ENCODE assay signal across 8 mouse cellular contexts in genomic region chr3:108653710-108654379, GRCm38 (mm10). TPM values are rescaled to one million over a fixed set of nuclear protein-coding genes. Genes with fewer than 3 reads are reported as not detected.
DNase-seq lines count a peak whose midpoint lies in the region; ATAC-seq and TF ChIP-seq lines count a peak whose summit lies in the region.

TSS of gene Clcc1 (plus strand) at chr3:108653913.

- peak within 1 kb of the TSS; percentile 89 for H3K4me3 ChIP-seq in E14TG2a.4 (replicated peaks; ENCODE audit: low read length)
- H3K4me3 ChIP-seq in forebrain, embryonic 12.5 days (replicated peaks) = peak within 1 kb of the TSS; percentile 85
- peak within 1 kb of the TSS; percentile 99 for H3K4me3 ChIP-seq in heart, postnatal 0 days (ENCODE audit: low read depth, low read length)
- peak within 1 kb of the TSS; percentile 89 for H3K4me3 ChIP-seq in liver, embryonic 16.5 days (ENCODE audit: low read depth, low read length)
- H3K4me3 ChIP-seq in neural tube, embryonic 13.5 days = peak within 1 kb of the TSS; percentile 76
- peak within 1 kb of the TSS; percentile 100 for H3K4me3 ChIP-seq in testis, adult 2 months (ENCODE audit: control insufficient read depth, low read depth, low read length)

- H3K4me2 ChIP-seq in forebrain, embryonic 12.5 days = peak within 1 kb of the TSS; percentile 63
- peak within 1 kb of the TSS; percentile 74 for H3K4me2 ChIP-seq in heart, postnatal 0 days (ENCODE audit: low read depth, low read length)
- H3K4me2 ChIP-seq in liver, embryonic 16.5 days (ENCODE audit: low read depth, low read length) = peak within 1 kb of the TSS; percentile 84
- peak within 1 kb of the TSS; percentile 62 for H3K4me2 ChIP-seq in neural tube, embryonic 13.5 days

- H3K4me1 ChIP-seq in E14TG2a.4 (replicated peaks; ENCODE audit: low read depth, low read length) = peaks cover 25% of the 10 kb centered on the region
- peaks cover 18% of the 10 kb centered on the region for H3K4me1 ChIP-seq in forebrain, embryonic 12.5 days
- peaks cover 10% of the 10 kb centered on the region; the same call in 1 of the 2 replicates for H3K4me1 ChIP-seq in heart, postnatal 0 days (ENCODE audit: control insufficient read depth, insufficient read depth)
- peaks cover 17% of the 10 kb centered on the region for H3K4me1 ChIP-seq in liver, embryonic 16.5 days (ENCODE audit: control insufficient read depth, low read depth, low read length)
- peaks cover 14% of the 10 kb centered on the region for H3K4me1 ChIP-seq in neural tube, embryonic 13.5 days (replicated peaks)
- H3K4me1 ChIP-seq in testis, adult 2 months (ENCODE audit: control insufficient read depth, insufficient read depth, low read length) = peaks cover 11% of the 10 kb centered on the region

- H3K27ac ChIP-seq in forebrain, embryonic 12.5 days = peak within 1 kb of the TSS; percentile 86
- H3K27ac ChIP-seq in heart, postnatal 0 days (ENCODE audit: low read depth) = peak within 1 kb of the TSS; percentile 91
- H3K27ac ChIP-seq in liver, embryonic 16.5 days (ENCODE audit: low read length) = peak within 1 kb of the TSS; percentile 81
- H3K27ac ChIP-seq in neural tube, embryonic 13.5 days (replicated peaks) = peak within 1 kb of the TSS; percentile 90
- peak within 1 kb of the TSS; percentile 90 for H3K27ac ChIP-seq in testis, adult 2 months (ENCODE audit: control insufficient read depth, insufficient read depth, low read depth, low read length)

- peak; percentile 88 for DNase-seq in c-Kit-positive CD71-positive TER-119-positive erythroid progenitor cells, embryonic 14.5 days (ENCODE audit: low spot score)
- DNase-seq in heart, postnatal 0 days (ENCODE audit: low spot score) = peak; percentile 94
- DNase-seq in kidney, postnatal 4 days = peak; percentile 96 to 98

- no peaks in the 10 kb centered on the region for H3K9me3 ChIP-seq in E14TG2a.4 (ENCODE audit: low read length)
- H3K9me3 ChIP-seq in forebrain, embryonic 12.5 days = no peaks in the 10 kb centered on the region
- H3K9me3 ChIP-seq in heart, postnatal 0 days (replicated peaks; ENCODE audit: control insufficient read depth, low read length) = no peaks in the 10 kb centered on the region
- no peaks in the 10 kb centered on the region for H3K9me3 ChIP-seq in liver, embryonic 16.5 days (replicated peaks; ENCODE audit: control insufficient read depth, low read length)
- H3K9me3 ChIP-seq in neural tube, embryonic 13.5 days = no peaks in the 10 kb centered on the region

- no peak for TF ChIP-seq CTCF in E14TG2a.4 (conservative IDR thresholded peaks at IDR 0.05; ENCODE audit: low read length)
- TF ChIP-seq CTCF in heart, postnatal 0 days (IDR thresholded peaks at IDR 0.05; ENCODE audit: low read depth) = no peak
- TF ChIP-seq CTCF in testis, adult 2 months (IDR thresholded peaks at IDR 0.05; ENCODE audit: control insufficient read depth, insufficient read depth, insufficient replicate concordance, low read depth, low read length) = no peak

- peak; percentile 99 for ATAC-seq in forebrain, embryonic 12.5 days (ENCODE audit: low FRiP score)
- ATAC-seq in heart, postnatal 0 days (ENCODE audit: insufficient read depth, low read depth) = peak; percentile 98
- peak; percentile 99 for ATAC-seq in liver, embryonic 16.5 days (ENCODE audit: low read depth)
- peak; percentile 97 for ATAC-seq in neural tube, embryonic 13.5 days (ENCODE audit: low read depth)

- under 1% methylated on average over 57 of the region's 57 CpGs for WGBS in forebrain, embryonic 12.5 days
- under 1% methylated on average over 57 of the region's 57 CpGs for WGBS in heart, postnatal 0 days
- WGBS in liver, embryonic 16.5 days (ENCODE audit: insufficient replicate concordance) = under 1% methylated on average over 57 of the region's 57 CpGs
- WGBS in neural tube, embryonic 13.5 days = under 1% methylated on average over 57 of the region's 57 CpGs

- peak; percentile 96 for TF ChIP-seq POLR2A in testis, adult 2 months (IDR thresholded peaks at IDR 0.05; ENCODE audit: control insufficient read depth, low read depth, low read length)

- no peaks in the 10 kb centered on the region for H3K27me3 ChIP-seq in E14TG2a.4 (ENCODE audit: insufficient read depth, low read length)
- H3K27me3 ChIP-seq in forebrain, embryonic 12.5 days = no peaks in the 10 kb centered on the region
- no peaks in the 10 kb centered on the region for H3K27me3 ChIP-seq in heart, postnatal 0 days (ENCODE audit: control insufficient read depth, insufficient read depth, low read length)
- H3K27me3 ChIP-seq in liver, embryonic 16.5 days (ENCODE audit: control insufficient read depth, insufficient read depth, low read depth, low read length) = no peaks in the 10 kb centered on the region
- H3K27me3 ChIP-seq in neural tube, embryonic 13.5 days = no peaks in the 10 kb centered on the region
- H3K27me3 ChIP-seq in testis, adult 2 months (ENCODE audit: control insufficient read depth, insufficient read depth, low read length) = no peaks in the 10 kb centered on the region

- TF ChIP-seq EP300 in heart, postnatal 0 days (IDR thresholded peaks at IDR 0.05; ENCODE audit: low read depth) = 0 out of 2 replicates have a peak, but pooled peaks have one; percentile 32

- peak within 1 kb of the TSS; percentile 87 for H3K9ac ChIP-seq in forebrain, embryonic 12.5 days
- peak within 1 kb of the TSS; percentile 94 for H3K9ac ChIP-seq in heart, postnatal 0 days (replicated peaks; ENCODE audit: low read depth, low read length)
- peak within 1 kb of the TSS; percentile 95 for H3K9ac ChIP-seq in liver, embryonic 16.5 days (ENCODE audit: low read depth, low read length)
- peak within 1 kb of the TSS; percentile 86 for H3K9ac ChIP-seq in neural tube, embryonic 13.5 days

- H3K36me3 ChIP-seq in E14TG2a.4 (ENCODE audit: insufficient read depth, low read length) = 0 out of 2 replicates have a peak, but pooled peaks cover 10% of the 10 kb centered on the region
- H3K36me3 ChIP-seq in forebrain, embryonic 12.5 days (replicated peaks) = no peaks in the 10 kb centered on the region
- H3K36me3 ChIP-seq in heart, postnatal 0 days (replicated peaks; ENCODE audit: control insufficient read depth, insufficient read depth, low read length) = no peaks in the 10 kb centered on the region
- no peaks in the 10 kb centered on the region for H3K36me3 ChIP-seq in liver, embryonic 16.5 days (ENCODE audit: control insufficient read depth, insufficient read depth)
- H3K36me3 ChIP-seq in neural tube, embryonic 13.5 days = no peaks in the 10 kb centered on the region
- no peaks in the 10 kb centered on the region for H3K36me3 ChIP-seq in testis, adult 2 months (ENCODE audit: control insufficient read depth, insufficient read depth, low read length)

RNA-seq across cellular contexts. Expression of gene Clcc1, which starts in this region (rescaled TPM):
- 65.5 and 71.0 TPM in 2 replicates for polyA plus RNA-seq in forebrain, embryonic 12.5 days (2016; fragmentation: Nextera tagmentation; extraction: Ambion mirVana)
- 29.8 and 39.4 TPM in 2 replicates for total RNA-seq in heart, postnatal 0 days (2014; rRNA removed; ENCODE audit: low replicate concordance)
- polyA plus RNA-seq in heart, postnatal 0 days (2015; fragmentation: Nextera tagmentation; extraction: Ambion mirVana) = 46.4 and 49.1 TPM in 2 replicates
- 37.8 and 37.9 TPM in 2 replicates for polyA plus RNA-seq in liver, embryonic 16.5 days (2015; fragmentation: Nextera tagmentation; extraction: Ambion mirVana)
- polyA plus RNA-seq in neural tube, embryonic 13.5 days (2015; fragmentation: Nextera tagmentation; extraction: Ambion mirVana) = 41.8 and 47.4 TPM in 2 replicates
- polyA plus RNA-seq in testis, adult 2 months (2012; rRNA removed) = 22.7 and 27.3 TPM in 2 replicates

Comparison
In these comparisons a context has a peak if more than half of its experiments do, and no peak if none do; other contexts are left out.
1. Peak in every context shown above with its lines: DNase-seq, ATAC-seq, H3K4me3 ChIP-seq and H3K27ac ChIP-seq.